Mouse (Mus musculus): Measurements from ENCODE around the gene Snrnp25.

- TF ChIP-seq CTCF (conservative IDR thresholded peaks at IDR 0.05; ENCODE audit: low read length) (peak; percentile 28), POU5F1 (IDR thresholded peaks at IDR 0.05; ENCODE audit: borderline replicate concordance, low read length) (no peak), NANOG (IDR thresholded peaks at IDR 0.05; ENCODE audit: borderline replicate concordance, low read length) (no peak)
Observed at GRCm38 (mm10) chr11:32161922-32162804, 43.1 kb upstream of the Snrnp25 start.
